Mouse (Mus musculus): ENCODE results near the gene Nrgn. TPM values are rescaled to one million over a fixed set of nuclear protein-coding genes. Genes with fewer than 3 reads are reported as not detected.
A peak's percentile ranks its signal among the peaks of the same experiment; 100 is the strongest.

Gene Nrgn
- polyA plus RNA-seq, 1 experiment = 35.3 TPM

- H3K27me3 ChIP-seq (ENCODE audit: control insufficient read depth, insufficient read depth, low read length) = no peaks in the 10 kb centered on the region
- TF ChIP-seq POLR2A (IDR thresholded peaks at IDR 0.05; ENCODE audit: low read depth, low read length) = no peak
- TF ChIP-seq CTCF (IDR thresholded peaks at IDR 0.05; ENCODE audit: extremely low read depth, insufficient read depth, insufficient read length, insufficient replicate concordance) = no peak
- no peak within 1 kb of the TSS for H3K27ac ChIP-seq (ENCODE audit: insufficient read depth, low read length)
- no peak for DNase-seq (ENCODE audit: low read depth in 1 of 2, low spot score in 2 of 2)
- H3K4me1 ChIP-seq (ENCODE audit: control insufficient read depth, insufficient read depth, insufficient read length) = no peaks in the 10 kb centered on the region
- WGBS = 86% methylated on average over 23 of the region's 23 CpGs
- H3K36me3 ChIP-seq (ENCODE audit: control insufficient read depth, insufficient read depth, low read length) = no peaks in the 10 kb centered on the region
- no peak within 1 kb of the TSS for H3K4me3 ChIP-seq (ENCODE audit: extremely low read depth, insufficient read depth, insufficient read length)
These were observed 13.3 kb downstream of the Nrgn start, which contains the start of gene Vsig2 for GRCm38 (mm10) chr9:37539170-37540025. Gene Vsig2 (plus strand): TSS chr9:37539255.

- Histone ChIP-seq H3K27me3 (ENCODE audit: control insufficient read depth, insufficient read depth, low read length) (no peaks in the 10 kb centered on the region), H3K27ac (ENCODE audit: insufficient read depth, low read length) (no peak overlapping the region), H3K36me3 (ENCODE audit: control insufficient read depth, insufficient read depth, low read length) (no peaks in the 10 kb centered on the region), H3K4me3 (ENCODE audit: extremely low read depth, insufficient read depth, insufficient read length) (no peak overlapping the region), H3K4me1 (ENCODE audit: control insufficient read depth, insufficient read depth, insufficient read length) (no peaks in the 10 kb centered on the region)
- TF ChIP-seq POLR2A (IDR thresholded peaks at IDR 0.05; ENCODE audit: low read depth, low read length) (no peak), CTCF (IDR thresholded peaks at IDR 0.05; ENCODE audit: extremely low read depth, insufficient read depth, insufficient read length, insufficient replicate concordance) (no peak)
- 82% methylated on average over 5 of the region's 5 CpGs for WGBS
- DNase-seq (ENCODE audit: low read depth in 1 of 2, low spot score in 2 of 2) = no peak
These were observed 14.9 kb downstream of the Nrgn start for GRCm38 (mm10) chr9:37537658-37538250.

GRCm38 (mm10) chr9:37536851-37537250, 15.9 kb downstream of the Nrgn start:
- 92% methylated on average over 4 of the region's 4 CpGs for WGBS
- no peak for DNase-seq (ENCODE audit: low read depth in 1 of 2, low spot score in 2 of 2)
- TF ChIP-seq POLR2A (IDR thresholded peaks at IDR 0.05; ENCODE audit: low read depth, low read length) = no peak
- no peak for TF ChIP-seq CTCF (IDR thresholded peaks at IDR 0.05; ENCODE audit: extremely low read depth, insufficient read depth, insufficient read length, insufficient replicate concordance)
- Histone ChIP-seq H3K4me3 (ENCODE audit: extremely low read depth, insufficient read depth, insufficient read length) (no peak overlapping the region), H3K27me3 (ENCODE audit: control insufficient read depth, insufficient read depth, low read length) (no peaks in the 10 kb centered on the region), H3K27ac (ENCODE audit: insufficient read depth, low read length) (no peak overlapping the region), H3K4me1 (ENCODE audit: control insufficient read depth, insufficient read depth, insufficient read length) (no peaks in the 10 kb centered on the region), H3K36me3 (ENCODE audit: control insufficient read depth, insufficient read depth, low read length) (no peaks in the 10 kb centered on the region)

GRCm38 (mm10) chr9:37530888-37531705, 21.6 kb downstream of the Nrgn start:
- H3K27me3 ChIP-seq (ENCODE audit: control insufficient read depth, insufficient read depth, low read length) = peaks cover 7% of the 10 kb centered on the region
- TF ChIP-seq POLR2A (IDR thresholded peaks at IDR 0.05; ENCODE audit: low read depth, low read length) (no peak), CTCF (IDR thresholded peaks at IDR 0.05; ENCODE audit: extremely low read depth, insufficient read depth, insufficient read length, insufficient replicate concordance) (no peak)
- DNase-seq (ENCODE audit: low read depth in 1 of 2, low spot score in 2 of 2) = no peak
- peak overlapping the region; percentile 37 for H3K27ac ChIP-seq (ENCODE audit: insufficient read depth, low read length)
- peaks cover 4% of the 10 kb centered on the region; the same call in 1 of the 2 replicates for H3K4me1 ChIP-seq (ENCODE audit: control insufficient read depth, insufficient read depth, insufficient read length)
- H3K4me3 ChIP-seq (ENCODE audit: extremely low read depth, insufficient read depth, insufficient read length) = peak overlapping the region; percentile 32; the same call in 1 of the 2 replicates
- 23% methylated on average over 31 of the region's 31 CpGs for WGBS
- no peaks in the 10 kb centered on the region for H3K36me3 ChIP-seq (ENCODE audit: control insufficient read depth, insufficient read depth, low read length)

GRCm38 (mm10) chr9:37530031-37530887, 22.4 kb downstream of the Nrgn start:
- Histone ChIP-seq H3K27me3 (ENCODE audit: control insufficient read depth, insufficient read depth, low read length) (peaks cover 7% of the 10 kb centered on the region), H3K36me3 (ENCODE audit: control insufficient read depth, insufficient read depth, low read length) (no peaks in the 10 kb centered on the region)
- 3% methylated on average over 32 of the region's 32 CpGs for WGBS

More at GRCm38 (mm10) chr9:37530031-37530887, 22.4 kb downstream of the Nrgn start:
- H3K4me1 ChIP-seq (ENCODE audit: control insufficient read depth, insufficient read depth, insufficient read length) = peaks cover 4% of the 10 kb centered on the region; the same call in 1 of the 2 replicates
- peak overlapping the region; percentile 32; the same call in 1 of the 2 replicates for H3K4me3 ChIP-seq (ENCODE audit: extremely low read depth, insufficient read depth, insufficient read length)
- TF ChIP-seq CTCF (IDR thresholded peaks at IDR 0.05; ENCODE audit: extremely low read depth, insufficient read depth, insufficient read length, insufficient replicate concordance) (peak; percentile 35; the same call in 1 of the 2 replicates), POLR2A (IDR thresholded peaks at IDR 0.05; ENCODE audit: low read depth, low read length) (no peak)
- H3K27ac ChIP-seq (ENCODE audit: insufficient read depth, low read length) = peak overlapping the region; percentile 37
- peak in 1 of 2 experiments; percentile 26 for DNase-seq (ENCODE audit: low read depth in 1 of 2, low spot score in 2 of 2)

Data from spleen, adult 2 months (tissue).